Mouse (Mus musculus): ENCODE results near the gene Gzmm. TPM values are rescaled to one million over a fixed set of nuclear protein-coding genes. Genes with fewer than 3 reads are reported as not detected.

The Gzmm gene
- polyA plus RNA-seq, 1 experiment from 2014 or later, result 0.62 TPM

- Histone ChIP-seq H3K27ac (ENCODE audit: low read length) (no peak overlapping the region), H3K36me3 (ENCODE audit: control insufficient read depth, insufficient read depth, low read length) (no peaks in the 10 kb centered on the region), H3K27me3 (ENCODE audit: control insufficient read depth, insufficient read depth, low read depth, low read length) (no peaks in the 10 kb centered on the region), H3K4me1 (replicated peaks; ENCODE audit: control insufficient read depth, insufficient read depth, low read length) (peaks cover 11% of the 10 kb centered on the region), H3K4me3 (ENCODE audit: low read length) (no peak overlapping the region), H3K9me3 (ENCODE audit: control insufficient read depth, low read length) (no peaks in the 10 kb centered on the region), H3K4me2 (ENCODE audit: low read depth, low read length) (no peak overlapping the region), H3K9ac (ENCODE audit: low read length) (no peak overlapping the region)
- ATAC-seq (ENCODE audit: low read depth), result no peak
- WGBS, result 87% methylated on average over 3 of the region's 3 CpGs
Measured at GRCm38 (mm10) chr10:79673054-79673453, 15.8 kb upstream of the Gzmm start.

- Histone ChIP-seq H3K9ac (ENCODE audit: low read length) (no peak overlapping the region), H3K36me3 (ENCODE audit: control insufficient read depth, insufficient read depth, low read length) (no peaks in the 10 kb centered on the region), H3K27me3 (ENCODE audit: control insufficient read depth, insufficient read depth, low read depth, low read length) (no peaks in the 10 kb centered on the region), H3K9me3 (ENCODE audit: control insufficient read depth, low read length) (no peaks in the 10 kb centered on the region), H3K4me1 (replicated peaks; ENCODE audit: control insufficient read depth, insufficient read depth, low read length) (peaks cover 5% of the 10 kb centered on the region), H3K27ac (ENCODE audit: low read length) (no peak overlapping the region), H3K4me3 (ENCODE audit: low read length) (no peak overlapping the region), H3K4me2 (ENCODE audit: low read depth, low read length) (no peak overlapping the region)
- ATAC-seq (ENCODE audit: low read depth), result no peak
- WGBS, result 47% methylated on average over 44 of the region's 44 CpGs
Measured at GRCm38 (mm10) chr10:79675346-79676035, 13.3 kb upstream of the Gzmm start.

GRCm38 (mm10) chr10:79680606-79681495 lies 8.0 kb upstream of the Gzmm start:
- Histone ChIP-seq H3K9me3 (ENCODE audit: control insufficient read depth, low read length) (no peaks in the 10 kb centered on the region), H3K4me3 (ENCODE audit: low read length) (peak overlapping the region; percentile 85), H3K9ac (ENCODE audit: low read length) (peak overlapping the region; percentile 46), H3K27ac (ENCODE audit: low read length) (peak overlapping the region; percentile 84), H3K4me1 (replicated peaks; ENCODE audit: control insufficient read depth, insufficient read depth, low read length) (peaks cover 19% of the 10 kb centered on the region), H3K27me3 (ENCODE audit: control insufficient read depth, insufficient read depth, low read depth, low read length) (no peaks in the 10 kb centered on the region), H3K4me2 (ENCODE audit: low read depth, low read length) (peak overlapping the region; percentile 67), H3K36me3 (ENCODE audit: control insufficient read depth, insufficient read depth, low read length) (peaks cover 9% of the 10 kb centered on the region)
- 27% methylated on average over 11 of the region's 11 CpGs for WGBS
- peak; percentile 8 for ATAC-seq (ENCODE audit: low read depth)

GRCm38 (mm10) chr10:79681591-79682245 lies 7.1 kb upstream of the Gzmm start, which contains the start of gene Cdc34:
TSS of gene Cdc34 (plus strand) at chr10:79682195.
- peaks cover 15% of the 10 kb centered on the region for H3K36me3 ChIP-seq (ENCODE audit: control insufficient read depth, insufficient read depth, low read length)
- H3K4me2 ChIP-seq (ENCODE audit: low read depth, low read length), result peak within 1 kb of the TSS; percentile 90
- ATAC-seq (ENCODE audit: low read depth), result peak; percentile 96
- H3K27ac ChIP-seq (ENCODE audit: low read length), result peak within 1 kb of the TSS; percentile 84
- H3K9ac ChIP-seq (ENCODE audit: low read length), result peak within 1 kb of the TSS; percentile 82
- no peaks in the 10 kb centered on the region for H3K9me3 ChIP-seq (ENCODE audit: control insufficient read depth, low read length)
- under 1% methylated on average over 61 of the region's 84 CpGs for WGBS
- peak within 1 kb of the TSS; percentile 85 for H3K4me3 ChIP-seq (ENCODE audit: low read length)
- no peaks in the 10 kb centered on the region for H3K27me3 ChIP-seq (ENCODE audit: control insufficient read depth, insufficient read depth, low read depth, low read length)
- peaks cover 19% of the 10 kb centered on the region for H3K4me1 ChIP-seq (replicated peaks; ENCODE audit: control insufficient read depth, insufficient read depth, low read length)

- peak; percentile 1; the same call in 1 of the 2 replicates for ATAC-seq (ENCODE audit: low read depth)
- H3K9ac ChIP-seq (ENCODE audit: low read length), result peak overlapping the region; percentile 82
- peak overlapping the region; percentile 90 for H3K4me2 ChIP-seq (ENCODE audit: low read depth, low read length)
- WGBS, result 0% methylated on average over 10 of the region's 10 CpGs
- H3K27me3 ChIP-seq (ENCODE audit: control insufficient read depth, insufficient read depth, low read depth, low read length), result no peaks in the 10 kb centered on the region
- peak overlapping the region; percentile 66 for H3K27ac ChIP-seq (ENCODE audit: low read length)
- peaks cover 19% of the 10 kb centered on the region for H3K4me1 ChIP-seq (replicated peaks; ENCODE audit: control insufficient read depth, insufficient read depth, low read length)
- no peaks in the 10 kb centered on the region for H3K9me3 ChIP-seq (ENCODE audit: control insufficient read depth, low read length)
- H3K4me3 ChIP-seq (ENCODE audit: low read length), result peak overlapping the region; percentile 85
- peaks cover 22% of the 10 kb centered on the region for H3K36me3 ChIP-seq (ENCODE audit: control insufficient read depth, insufficient read depth, low read length)
Measured at GRCm38 (mm10) chr10:79682551-79682915, 6.3 kb upstream of the Gzmm start.

GRCm38 (mm10) chr10:79682916-79683582 lies 5.8 kb upstream of the Gzmm start:
- ATAC-seq (ENCODE audit: low read depth), result no peak
- H3K4me3 ChIP-seq (ENCODE audit: low read length), result peak overlapping the region; percentile 85
- H3K27ac ChIP-seq (ENCODE audit: low read length), result peak overlapping the region; percentile 66
- H3K4me2 ChIP-seq (ENCODE audit: low read depth, low read length), result peak overlapping the region; percentile 90
- no peaks in the 10 kb centered on the region for H3K9me3 ChIP-seq (ENCODE audit: control insufficient read depth, low read length)
- H3K4me1 ChIP-seq (replicated peaks; ENCODE audit: control insufficient read depth, insufficient read depth, low read length), result peaks cover 19% of the 10 kb centered on the region
- WGBS, result under 1% methylated on average over 9 of the region's 10 CpGs
- H3K27me3 ChIP-seq (ENCODE audit: control insufficient read depth, insufficient read depth, low read depth, low read length), result no peaks in the 10 kb centered on the region
- peaks cover 25% of the 10 kb centered on the region for H3K36me3 ChIP-seq (ENCODE audit: control insufficient read depth, insufficient read depth, low read length)
- peak overlapping the region; percentile 82 for H3K9ac ChIP-seq (ENCODE audit: low read length)

- Histone ChIP-seq H3K9ac (ENCODE audit: low read length) (peak overlapping the region; percentile 82), H3K4me1 (replicated peaks; ENCODE audit: control insufficient read depth, insufficient read depth, low read length) (peaks cover 19% of the 10 kb centered on the region), H3K27ac (ENCODE audit: low read length) (no peak overlapping the region), H3K9me3 (ENCODE audit: control insufficient read depth, low read length) (no peaks in the 10 kb centered on the region), H3K4me2 (ENCODE audit: low read depth, low read length) (peak overlapping the region; percentile 90), H3K4me3 (ENCODE audit: low read length) (peak overlapping the region; percentile 85), H3K36me3 (ENCODE audit: control insufficient read depth, insufficient read depth, low read length) (peaks cover 35% of the 10 kb centered on the region), H3K27me3 (ENCODE audit: control insufficient read depth, insufficient read depth, low read depth, low read length) (no peaks in the 10 kb centered on the region)
- no peak for ATAC-seq (ENCODE audit: low read depth)
- WGBS, result 80% methylated on average over 6 of the region's 6 CpGs
Measured at GRCm38 (mm10) chr10:79683726-79684640, 4.8 kb upstream of the Gzmm start.
